Mouse (Mus musculus): ENCODE measurements around the gene Setd7.

Setd7 gene

DNA sequence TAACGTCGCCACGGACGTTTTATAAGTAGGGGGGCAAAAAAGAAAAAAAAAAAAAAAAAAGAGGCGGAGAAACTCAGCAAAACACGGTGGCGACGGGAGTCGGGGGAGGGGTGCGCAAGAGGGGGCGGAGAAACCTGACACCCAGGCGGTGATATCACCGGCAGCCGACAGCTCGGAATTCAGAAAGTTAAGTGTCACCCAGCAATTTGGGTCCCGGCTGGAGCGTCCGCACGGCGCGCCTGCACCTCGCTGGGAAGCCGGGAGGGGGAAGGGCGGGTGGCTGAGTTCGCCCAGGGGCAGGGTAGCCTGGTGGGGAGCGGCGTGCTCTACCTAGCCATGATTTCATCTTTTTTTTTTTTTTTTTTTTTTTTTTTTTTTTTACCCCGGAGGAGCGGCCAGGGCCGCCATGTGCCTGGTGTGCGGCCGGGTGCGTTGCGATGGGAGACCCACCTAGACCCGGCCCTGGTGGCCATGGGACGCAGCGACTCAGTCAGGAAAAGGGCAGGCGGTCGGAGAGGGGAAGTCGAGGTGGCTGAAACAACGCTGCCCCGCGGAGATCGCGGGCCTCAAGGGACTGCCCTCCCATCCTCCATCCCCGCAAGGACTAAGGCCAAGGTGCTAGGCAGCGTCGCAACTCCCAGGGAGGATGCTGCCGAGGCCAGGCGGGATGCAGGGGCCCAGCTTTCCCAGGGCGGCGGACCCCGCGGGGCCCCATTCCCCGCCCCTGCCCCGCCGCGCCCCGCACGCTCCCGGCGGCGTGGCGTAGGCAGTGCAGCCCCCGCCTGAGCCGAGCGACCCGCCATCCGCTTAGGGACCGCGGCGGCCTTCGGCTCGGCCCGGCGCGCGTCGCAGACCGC is 857 bp downstream of the Setd7 start:
- in situ Hi-C loops (cut with MboI; ENCODE audit: low sequenced_read_pairs) = no loop called here

DNA sequence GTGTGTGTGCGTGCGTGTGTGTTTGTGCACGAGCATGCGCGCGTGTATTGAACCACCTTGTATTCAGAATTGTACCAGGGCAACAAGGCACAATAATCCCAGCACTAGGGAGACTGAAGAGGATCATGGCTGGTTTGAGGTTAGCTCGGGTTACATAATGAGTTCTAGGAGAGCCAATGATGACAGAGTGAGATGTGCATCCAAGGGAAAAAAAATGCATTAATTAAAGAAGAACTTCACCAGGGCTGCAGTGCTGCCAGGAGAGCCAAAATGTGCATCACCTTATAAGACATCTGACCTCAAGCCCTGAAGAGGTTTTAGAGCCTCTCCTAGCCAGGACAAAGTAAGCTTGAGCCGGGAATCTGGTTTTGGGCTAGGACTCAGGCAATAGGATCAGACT is 5.1 kb downstream of the Setd7 start:
- in situ Hi-C loops (cut with MboI; ENCODE audit: low sequenced_read_pairs) = no loop called here

DNA sequence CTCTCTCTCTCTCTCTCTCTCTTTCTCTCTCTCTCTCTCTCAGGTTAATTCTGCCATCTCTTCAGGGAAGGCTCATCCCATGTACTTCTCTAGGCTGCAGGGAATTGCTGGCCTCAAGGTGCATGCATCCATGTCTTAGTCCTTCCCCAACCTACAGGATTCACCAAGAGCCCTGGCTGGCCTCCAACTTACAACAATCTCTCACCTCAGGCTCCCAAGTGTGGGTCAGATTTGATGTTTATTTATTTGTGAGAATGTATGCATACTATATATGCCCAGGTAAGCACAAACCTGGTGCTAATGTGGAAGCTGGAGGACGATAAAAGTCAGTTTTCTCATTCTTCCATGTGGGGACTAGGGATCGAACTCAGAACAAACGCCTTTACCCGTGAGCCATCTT is 5.8 kb downstream of the Setd7 start:
- in situ Hi-C loops (cut with MboI; ENCODE audit: low sequenced_read_pairs) = no loop called here

DNA sequence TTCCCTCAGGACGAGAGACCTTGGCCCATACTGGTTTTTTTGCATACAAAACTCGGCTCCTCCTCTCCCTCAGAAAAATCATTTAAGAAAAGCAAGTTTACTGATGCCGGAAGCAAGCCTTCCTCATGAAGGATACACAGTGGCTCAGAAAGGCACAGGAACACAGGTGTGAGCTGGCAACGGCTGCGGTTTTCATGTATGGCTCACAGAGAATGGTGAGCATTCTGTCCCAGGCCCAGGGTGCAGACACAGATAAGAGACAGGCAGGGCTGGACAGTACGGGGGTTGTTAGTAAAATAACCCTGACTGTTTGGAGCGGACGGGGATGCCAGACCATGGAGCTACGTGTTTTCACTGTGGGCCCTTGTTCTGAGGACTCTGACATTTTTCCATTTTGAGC is 6.6 kb downstream of the Setd7 start:
- in situ Hi-C loops (cut with MboI; ENCODE audit: low sequenced_read_pairs) = no loop called here

DNA sequence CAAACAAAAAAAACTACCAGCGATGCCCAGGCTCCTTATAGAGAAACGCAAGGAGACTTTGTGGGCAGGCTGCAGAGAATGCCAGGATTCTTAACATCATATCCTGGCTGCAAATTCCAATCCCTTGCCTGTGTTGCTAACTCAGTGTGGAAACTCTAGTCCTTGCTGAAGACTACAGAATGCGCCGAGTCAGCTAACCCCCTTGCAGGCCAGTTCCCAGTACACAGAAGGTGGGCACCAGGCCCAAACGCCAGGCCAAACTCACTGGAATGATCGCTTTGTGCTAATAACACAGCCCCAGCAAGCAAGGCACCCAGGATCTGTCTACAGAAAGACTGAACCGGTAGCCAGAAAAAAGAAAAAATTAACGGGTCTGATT is 7.2 kb downstream of the Setd7 start:
- in situ Hi-C loops (cut with MboI; ENCODE audit: low sequenced_read_pairs) = no loop called here

DNA sequence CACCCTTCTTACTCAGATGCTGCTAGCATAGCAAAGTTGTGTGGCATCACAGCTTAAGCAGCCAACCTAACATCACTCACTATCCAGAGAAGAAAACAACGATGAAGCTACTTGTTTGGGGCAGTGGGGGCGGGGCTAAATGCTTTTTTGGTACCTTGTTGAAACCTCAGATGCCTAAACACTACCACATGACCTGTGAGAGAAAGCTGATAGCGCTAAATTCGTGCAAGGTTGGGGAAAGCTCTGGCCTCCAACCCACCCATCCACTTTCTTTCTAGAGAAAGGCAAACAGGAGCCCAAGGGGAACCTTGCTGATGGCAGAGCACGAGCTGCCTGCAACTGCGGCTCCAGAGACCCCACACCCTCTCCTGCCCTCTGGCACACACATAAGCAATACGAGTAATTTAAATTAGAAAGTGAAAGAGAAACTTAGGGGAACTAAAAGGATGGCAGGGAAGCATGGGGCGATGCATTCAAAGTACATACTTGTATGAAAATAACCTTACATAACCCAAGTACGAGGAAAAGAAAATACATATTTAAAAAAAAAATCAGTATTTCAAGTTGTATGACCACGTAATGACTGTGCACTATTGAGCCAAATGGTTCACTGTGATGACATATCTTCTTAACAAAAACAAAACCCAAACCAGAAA is 7.7 kb downstream of the Setd7 start:
- in situ Hi-C loops (cut with MboI; ENCODE audit: low sequenced_read_pairs) = no loop called here

DNA sequence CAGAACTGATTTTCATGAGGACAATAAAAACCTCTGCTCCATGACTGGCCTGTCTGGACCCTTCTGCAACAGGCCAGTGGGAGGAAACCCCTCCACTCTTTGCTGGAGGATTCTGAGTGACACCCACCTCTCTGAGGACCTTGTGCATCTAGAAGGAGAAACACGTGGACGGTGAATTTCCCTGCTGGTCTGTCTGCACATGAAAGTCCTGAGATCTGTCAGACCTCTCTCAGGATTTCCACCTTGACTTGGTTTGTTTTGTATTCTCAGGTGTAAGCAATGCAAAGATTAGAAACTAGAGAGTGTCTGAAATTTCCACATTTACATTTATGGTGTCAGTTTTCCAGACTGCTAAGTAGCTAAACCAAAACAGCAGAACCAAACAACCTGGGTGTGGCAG is 8.5 kb downstream of the Setd7 start:
- in situ Hi-C loops (cut with MboI; ENCODE audit: low sequenced_read_pairs) = no loop called here

DNA sequence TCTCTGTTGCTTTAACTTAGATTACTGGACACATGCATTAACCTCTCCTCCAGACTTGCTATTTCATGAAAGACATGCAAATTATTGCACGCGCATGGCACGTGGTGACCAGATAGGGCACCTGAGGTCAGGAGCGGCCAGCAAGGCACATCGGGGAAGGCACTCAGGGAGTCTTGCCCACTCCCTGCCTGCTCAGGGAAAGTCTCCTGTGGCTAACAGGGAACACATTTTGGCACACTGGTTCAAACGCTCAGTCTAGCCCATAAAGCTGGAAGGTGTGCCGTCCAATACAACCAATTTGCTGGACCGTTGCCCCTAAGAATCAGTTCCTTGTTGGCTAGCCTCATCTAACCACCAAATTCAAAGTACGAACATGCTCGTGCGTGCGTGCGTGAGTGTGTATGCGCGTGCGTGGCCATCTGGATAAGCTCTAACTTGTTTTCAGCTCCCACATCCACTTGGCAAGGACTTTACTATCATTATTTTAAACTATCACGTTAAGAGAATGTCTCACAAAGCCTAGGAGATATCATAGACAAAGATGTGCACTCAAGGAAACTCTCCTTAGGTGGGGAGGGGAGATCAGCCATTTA is 11.6 kb downstream of the Setd7 start:
- in situ Hi-C loops (cut with MboI; ENCODE audit: low sequenced_read_pairs) = no loop called here

DNA sequence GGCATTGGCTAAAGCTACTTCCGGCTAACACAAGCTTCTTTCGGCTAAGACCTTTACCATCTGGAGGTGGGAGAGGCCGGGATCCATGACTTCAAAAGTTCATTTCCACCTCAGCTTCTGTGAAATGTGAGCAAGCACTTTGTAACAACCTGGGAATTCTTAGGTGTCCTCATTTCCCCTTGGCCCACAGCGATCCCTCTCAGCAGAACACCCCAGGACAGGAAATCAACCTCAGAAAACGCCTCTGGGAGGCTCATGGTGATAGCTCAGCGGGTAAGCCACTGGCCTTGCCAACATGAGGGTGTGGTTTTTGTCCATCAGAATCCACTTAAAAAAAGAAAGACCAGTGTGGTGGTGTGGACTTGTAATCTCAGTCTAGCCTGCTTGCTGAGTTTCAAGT is 13.1 kb downstream of the Setd7 start:
- in situ Hi-C loops (cut with MboI; ENCODE audit: low sequenced_read_pairs) = no loop called here

DNA sequence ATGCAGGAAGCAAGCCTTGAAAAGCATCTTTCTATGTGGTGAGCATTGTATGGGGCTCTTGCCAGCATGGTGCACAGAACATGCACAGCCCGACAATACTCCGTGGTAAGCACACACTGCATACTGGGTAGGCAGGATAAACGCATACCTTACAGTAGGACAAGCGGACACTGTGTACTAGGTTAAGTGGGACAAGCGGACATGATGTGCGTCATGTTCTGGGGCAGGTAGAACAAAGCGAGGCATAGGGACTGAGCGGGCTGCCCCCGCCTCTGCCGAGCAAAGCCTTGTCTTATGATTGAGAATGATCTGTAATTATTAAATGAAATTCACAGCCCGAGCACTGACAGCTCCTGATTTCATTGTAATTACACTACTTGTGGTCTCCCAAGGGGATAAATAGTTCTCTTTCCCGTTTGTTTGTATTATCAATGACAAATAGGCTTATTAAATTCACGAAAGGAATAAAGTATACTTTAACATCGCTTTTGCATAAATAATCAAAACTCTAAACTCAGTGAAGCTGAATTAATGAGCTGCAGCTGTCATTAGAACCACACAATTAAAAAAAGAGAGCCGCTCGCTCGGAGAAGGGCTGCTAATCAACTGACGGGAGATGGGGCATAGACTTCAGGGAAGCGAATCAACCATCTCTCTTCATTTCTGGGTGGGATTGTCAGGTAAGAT is 16.1 kb downstream of the Setd7 start:
- in situ Hi-C loops (cut with MboI; ENCODE audit: low sequenced_read_pairs) = no loop called here

DNA sequence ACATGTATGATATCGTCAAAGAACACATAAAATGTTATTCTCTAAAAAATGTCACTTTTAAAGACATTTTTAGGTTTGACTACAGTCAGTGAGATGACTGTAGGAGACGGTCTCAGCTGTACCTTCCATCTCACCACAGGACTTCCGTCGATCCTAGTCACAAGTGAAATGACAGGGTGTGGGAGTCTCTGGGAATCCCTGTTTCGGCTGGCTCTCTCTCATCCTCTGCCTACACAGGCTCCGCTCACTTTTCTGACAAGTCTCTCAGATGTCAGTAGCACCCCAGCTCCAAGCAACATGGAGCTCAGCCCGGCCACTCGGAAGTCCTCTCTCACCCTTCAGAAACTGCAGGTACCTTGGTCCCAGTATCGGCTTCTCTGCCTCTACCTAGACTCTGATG is 20.0 kb downstream of the Setd7 start:
- in situ Hi-C loops (cut with MboI; ENCODE audit: low sequenced_read_pairs) = no loop called here

DNA sequence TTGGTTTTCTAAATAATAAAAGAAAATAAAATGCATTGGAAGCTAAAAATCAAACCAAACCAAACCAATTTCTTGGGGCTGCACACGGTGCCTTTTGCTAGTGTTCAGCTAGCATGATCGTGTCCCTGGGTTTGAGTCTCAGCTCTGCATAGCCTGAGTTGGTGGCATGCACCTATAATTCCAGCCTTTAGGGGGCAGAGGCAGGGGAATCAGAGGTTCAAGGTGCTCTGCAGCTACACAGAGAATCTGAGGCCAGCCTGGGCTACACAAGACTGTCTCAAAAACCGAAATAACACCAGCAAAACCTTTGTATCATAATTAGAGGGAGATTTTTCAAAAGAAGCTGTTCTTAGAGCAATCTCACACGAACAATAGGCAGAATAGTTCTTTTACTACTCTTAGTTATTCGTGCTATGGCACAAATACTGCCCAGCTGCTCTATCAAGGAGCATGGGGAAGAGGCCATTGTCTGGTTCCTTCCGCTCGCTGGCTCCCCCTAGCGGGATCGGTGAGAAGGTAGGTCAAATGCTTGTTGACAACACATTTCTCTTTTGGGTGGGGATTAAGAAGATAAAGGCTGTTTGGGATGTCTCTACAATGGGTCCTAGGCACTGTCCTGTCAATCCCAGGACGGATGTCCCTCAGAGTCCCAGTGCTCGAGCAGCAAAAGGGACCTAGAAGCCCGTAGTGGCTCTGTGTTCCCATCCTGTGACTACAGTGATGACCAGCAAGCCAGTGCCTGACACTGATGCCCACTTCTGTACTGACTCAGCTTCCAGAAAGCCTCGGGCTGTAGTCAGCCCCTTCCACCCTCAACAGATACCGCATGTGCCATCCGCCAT is 20.9 kb downstream of the Setd7 start:
- in situ Hi-C loops (cut with MboI; ENCODE audit: low sequenced_read_pairs) = no loop called here

DNA sequence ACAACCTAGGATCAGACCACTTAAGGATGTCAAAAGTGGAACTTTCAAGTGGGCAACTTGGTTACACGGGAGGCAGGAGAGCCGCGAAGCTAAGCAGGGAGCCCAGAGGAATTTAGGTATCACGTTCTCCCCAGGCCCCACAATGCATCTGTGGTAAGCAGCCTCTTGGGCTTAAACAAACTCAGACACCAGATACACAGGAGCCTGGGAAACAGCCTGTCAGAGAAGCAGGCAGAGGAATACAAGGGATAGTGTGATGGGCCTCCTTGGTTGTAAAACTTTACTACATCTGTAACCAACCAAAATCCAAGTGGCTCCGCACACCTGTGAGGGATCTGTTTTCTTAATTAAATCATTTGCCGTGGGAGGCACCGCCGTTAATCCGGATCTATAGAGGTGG is 26.7 kb downstream of the Setd7 start:
- in situ Hi-C loops (cut with MboI; ENCODE audit: low sequenced_read_pairs) = no loop called here

DNA sequence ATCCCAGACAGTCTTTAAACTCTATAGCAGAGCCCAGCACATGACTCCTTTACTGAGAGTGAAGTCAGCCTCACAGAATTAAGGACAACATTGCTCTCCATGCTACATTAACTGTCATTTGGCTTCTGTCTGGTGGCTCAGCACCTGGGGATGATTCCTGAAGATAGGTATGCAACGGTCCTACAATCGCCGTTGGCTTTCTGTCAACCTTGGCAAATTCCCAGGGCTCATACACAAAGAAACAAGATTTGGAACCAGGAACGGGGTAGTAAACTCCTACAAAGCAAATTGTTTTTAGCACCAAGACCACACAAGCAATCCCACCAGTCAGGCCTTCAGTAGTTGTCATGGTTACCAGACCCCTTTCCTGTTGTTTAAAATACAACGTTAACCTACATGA is 27.1 kb downstream of the Setd7 start:
- in situ Hi-C loops (cut with MboI; ENCODE audit: low sequenced_read_pairs) = no loop called here

DNA sequence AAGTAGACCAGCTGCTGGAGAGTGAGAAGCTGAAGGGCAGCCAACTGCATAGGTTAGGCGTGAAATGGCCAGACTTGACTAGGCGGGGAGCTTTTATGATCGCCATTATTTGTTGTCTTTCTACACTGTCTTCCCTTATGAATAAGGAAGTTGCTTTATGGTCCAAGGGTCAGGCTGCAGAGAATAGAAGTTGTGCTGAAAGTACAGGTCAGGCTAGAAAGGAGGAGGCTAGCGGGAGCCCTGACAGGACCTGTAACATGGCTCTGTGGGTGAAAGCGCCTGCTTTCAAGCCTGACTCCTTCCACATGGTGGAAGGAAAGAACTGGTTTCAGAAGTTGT is 28.4 kb downstream of the Setd7 start:
- in situ Hi-C loops (cut with MboI; ENCODE audit: low sequenced_read_pairs) = no loop called here

DNA sequence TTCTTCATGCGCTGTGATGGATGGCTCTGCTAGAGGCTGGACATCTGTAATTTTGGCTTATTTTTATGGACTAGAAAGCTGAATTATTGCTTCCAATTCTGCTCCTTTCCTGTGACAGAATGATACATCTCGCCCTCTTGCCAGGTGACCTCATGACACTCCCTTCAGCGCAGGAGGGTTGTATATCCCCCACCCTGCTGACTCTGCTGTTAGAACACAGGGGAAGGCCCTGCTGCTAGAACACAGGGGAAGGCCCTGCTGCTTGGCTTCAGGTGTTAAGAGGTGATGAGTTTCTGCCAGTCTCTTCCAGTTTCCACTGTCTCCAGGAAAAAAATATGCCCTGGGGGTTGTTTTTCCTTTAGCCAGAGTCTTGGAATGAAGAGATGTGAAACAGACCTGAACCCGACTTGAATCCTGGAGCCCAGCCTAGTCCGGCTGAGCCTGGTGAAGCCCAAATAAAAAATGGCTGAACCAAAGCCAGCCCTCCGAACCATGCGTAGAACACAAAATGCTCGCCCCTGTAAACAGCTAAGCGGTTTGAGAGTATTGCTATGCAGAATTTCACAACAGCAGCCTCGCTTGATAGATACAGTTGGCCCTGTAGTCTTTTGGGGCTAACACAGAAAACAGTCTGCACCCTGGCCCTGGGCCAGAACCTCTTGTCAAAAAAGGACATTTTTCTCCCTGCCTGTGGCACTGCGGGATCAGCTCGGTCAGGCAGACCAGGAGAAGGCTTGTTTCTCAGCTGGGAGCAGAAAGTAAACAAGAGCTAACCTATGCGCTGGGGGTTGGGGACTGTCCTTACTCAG is 29.0 kb downstream of the Setd7 start:
- in situ Hi-C loops (cut with MboI; ENCODE audit: low sequenced_read_pairs) = no loop called here

DNA sequence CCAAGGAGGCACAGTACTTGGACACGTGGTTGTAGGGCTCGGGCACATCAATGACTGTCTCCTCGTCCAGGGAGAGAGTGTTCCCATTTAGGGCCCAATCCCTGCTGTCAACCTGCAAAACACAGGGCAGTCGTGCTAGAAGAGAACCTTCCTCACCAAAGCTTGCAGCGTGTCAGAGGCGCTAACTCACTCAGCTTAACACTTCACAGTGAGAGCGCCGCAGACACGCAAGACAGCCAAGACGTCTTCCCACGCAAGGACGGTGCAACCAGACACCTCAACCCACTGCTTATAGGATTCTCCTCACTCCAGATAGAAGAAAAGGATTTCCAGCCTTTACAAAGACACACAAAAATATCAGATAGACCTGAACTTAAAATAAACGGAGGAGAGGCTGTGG is 33.8 kb downstream of the Setd7 start:
- in situ Hi-C loops (cut with MboI; ENCODE audit: low sequenced_read_pairs) = no loop called here

DNA sequence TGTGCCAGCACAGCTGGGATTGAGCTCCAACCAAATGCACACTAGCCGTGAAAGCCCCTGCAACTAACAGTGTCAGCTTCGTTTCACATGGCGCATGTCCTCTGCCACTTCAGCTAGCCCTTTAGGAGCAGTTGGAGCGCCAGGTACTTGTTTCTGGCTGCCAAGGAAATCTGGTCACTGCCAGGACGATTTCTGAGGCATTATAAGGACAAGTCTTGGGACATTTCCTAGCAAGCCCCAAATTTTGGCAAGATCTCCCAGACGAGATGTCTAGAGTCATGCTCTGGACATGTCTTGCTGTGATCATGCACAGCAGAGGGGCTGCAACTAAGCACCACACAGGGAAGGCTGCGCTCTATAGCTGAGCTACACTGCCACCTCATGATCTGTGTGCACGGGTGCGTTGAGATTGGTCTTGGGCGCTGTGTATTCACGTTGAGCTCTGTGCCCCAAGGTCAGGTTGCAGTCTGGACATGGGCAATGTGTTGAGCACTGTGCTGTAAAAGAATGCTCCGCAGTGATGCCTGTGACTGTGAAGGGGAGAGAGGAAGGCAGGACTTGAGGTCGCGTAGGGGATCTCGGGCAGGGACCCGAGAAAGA is 35.4 kb downstream of the Setd7 start:
- in situ Hi-C loops (cut with MboI; ENCODE audit: low sequenced_read_pairs) = no loop called here

DNA sequence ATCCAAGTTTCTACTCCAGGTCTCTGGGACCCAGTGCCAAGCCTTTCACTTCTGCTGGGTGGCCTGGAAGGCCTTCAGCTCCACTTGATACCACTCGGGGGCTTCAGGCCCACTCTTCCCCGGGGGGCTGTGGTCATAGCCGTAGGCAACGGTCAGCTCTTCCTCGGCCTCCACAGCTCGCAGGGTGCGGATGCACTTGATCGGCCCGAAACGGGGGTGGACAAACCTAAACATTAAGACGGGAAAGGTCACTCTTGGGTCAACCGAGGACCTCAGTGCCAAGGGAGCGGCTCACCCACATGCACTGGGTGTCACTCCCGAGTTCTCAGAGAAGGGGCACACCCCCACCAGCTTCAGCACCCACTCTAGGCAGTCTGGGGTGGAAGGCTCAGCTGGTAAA is 39.4 kb downstream of the Setd7 start:
- in situ Hi-C loops (cut with MboI; ENCODE audit: low sequenced_read_pairs) = no loop called here

DNA sequence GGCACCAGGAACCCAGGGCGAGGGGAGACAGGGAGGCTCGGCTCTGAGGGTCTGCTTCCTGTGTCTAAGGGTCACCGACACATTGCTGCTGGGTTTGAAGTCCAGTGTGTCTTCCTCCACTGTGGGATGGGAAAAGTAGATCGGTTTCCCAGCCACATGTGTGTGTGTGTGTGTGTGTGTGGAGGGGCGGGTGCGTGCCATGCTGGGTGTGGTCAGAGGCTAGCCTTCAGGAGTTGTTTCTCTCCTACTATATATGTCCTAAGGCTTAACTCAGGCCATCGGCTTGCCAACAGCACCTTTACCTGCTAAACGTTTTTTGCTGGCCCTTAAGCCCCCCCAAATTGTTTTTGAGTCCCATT is 41.9 kb downstream of the Setd7 start:
- in situ Hi-C loops (cut with MboI; ENCODE audit: low sequenced_read_pairs) = no loop called here

Data from CH12F3 (cell line).